Mouse (Mus musculus) kidney, postnatal 14 days (tissue): ENCODE measurements around the gene Agbl1.
A peak's percentile ranks its signal among the peaks of the same experiment; 100 is the strongest.

Experiments used
- DNase-seq: peaks from one replicate; pipeline ENCODE4 v3.0.0; 2022; ENCODE audit warnings: mixed read lengths

The Agbl1 gene

GRCm38 (mm10) chr7:76392296-76392940 lies 162.7 kb downstream of the Agbl1 start:
- DNase-seq = no peak

GRCm38 (mm10) chr7:76392941-76393817 lies 163.5 kb downstream of the Agbl1 start:
- DNase-seq = peak; percentile 72

DNA sequence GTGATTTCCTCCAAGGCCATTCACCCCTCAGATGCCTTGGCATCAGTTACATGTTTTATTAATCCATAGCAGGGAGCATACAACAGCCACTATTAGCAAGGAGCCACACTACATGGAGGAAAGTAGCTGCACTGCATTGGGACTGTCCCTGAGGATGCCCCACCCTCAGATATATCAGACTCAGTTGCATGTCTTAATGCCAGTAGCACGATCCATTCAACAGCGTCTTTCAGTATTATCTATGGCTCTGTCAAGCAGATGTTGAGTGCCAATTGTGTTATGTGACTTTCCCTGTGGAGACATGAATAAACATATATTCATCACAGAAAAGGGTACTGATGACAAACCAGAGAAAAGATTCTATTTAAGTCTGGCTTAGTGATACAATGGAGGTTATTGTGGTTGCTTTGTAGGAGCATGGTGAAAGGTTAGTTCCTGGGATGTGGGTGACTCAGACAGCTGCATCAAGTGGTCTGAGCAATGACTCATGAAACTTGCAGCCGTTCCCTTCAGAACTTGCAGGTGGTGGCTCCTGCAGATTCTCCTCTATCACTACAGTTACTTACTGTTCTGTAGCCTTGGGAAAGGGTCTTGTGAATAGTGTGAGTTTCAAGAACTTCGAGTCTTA lies 178.4 kb downstream of the Agbl1 start:
- no peak for DNase-seq

GRCm38 (mm10) chr7:76409020-76409419 lies 179.3 kb downstream of the Agbl1 start:
- DNase-seq = no peak

- DNase-seq = no peak
Observed at GRCm38 (mm10) chr7:76410403-76411180, 180.9 kb downstream of the Agbl1 start.

DNA sequence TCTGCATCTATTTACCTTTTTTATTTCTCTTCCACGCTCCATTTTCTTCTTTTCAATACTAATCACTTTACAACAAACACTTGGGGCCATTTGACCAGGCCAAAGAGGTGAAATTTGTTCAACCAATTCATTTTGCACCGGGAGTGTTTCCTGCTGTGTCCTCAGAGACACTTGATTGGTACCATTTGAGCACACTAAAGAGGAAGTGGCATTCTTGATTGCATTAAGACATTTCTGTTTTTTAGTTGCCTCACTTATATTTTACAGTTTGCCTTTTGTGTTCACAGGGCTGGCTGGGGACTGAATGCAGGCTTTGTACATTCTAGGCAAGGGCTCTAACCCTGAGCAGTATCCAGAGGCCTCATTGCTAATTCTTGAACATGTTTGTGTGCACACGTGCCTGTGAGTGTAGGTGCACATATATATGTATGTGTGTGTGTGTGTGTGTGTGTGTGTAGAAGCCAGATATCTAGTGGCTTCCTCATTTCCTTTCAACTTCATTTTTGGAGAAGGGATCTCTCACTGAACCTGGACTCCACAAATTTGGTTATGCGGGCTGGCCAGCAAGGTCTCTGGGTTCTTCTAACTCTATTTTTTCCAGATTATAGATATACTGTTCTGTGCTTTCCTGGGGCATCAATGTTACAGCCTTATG lies 182.4 kb downstream of the Agbl1 start:
- no peak for DNase-seq

DNA sequence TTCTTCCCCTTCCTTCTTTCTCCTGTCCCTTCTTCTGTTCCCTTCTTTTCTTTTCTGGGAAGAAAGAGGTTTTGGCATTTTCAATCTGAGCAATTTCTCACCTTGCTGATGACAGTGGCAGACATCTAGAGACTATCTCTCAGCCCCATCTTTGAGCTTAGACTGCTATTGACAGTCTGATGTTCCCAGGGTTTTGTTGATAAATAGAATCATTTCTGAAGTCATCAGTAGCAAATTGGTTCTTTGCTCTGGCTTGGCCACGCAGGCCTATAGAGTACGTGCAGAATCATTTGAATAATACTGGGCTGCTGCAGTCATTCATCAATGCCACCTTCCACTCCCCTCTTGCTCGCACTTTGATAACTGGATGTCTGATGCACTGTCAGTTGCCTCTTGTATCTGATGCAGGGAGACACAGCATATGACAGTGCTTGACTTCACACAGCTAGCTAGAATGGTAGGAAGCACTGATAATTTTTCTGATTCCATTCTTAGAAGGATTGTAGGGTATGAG lies 186.5 kb downstream of the Agbl1 start:
- no peak for DNase-seq

- DNase-seq = no peak
Observed at GRCm38 (mm10) chr7:76438581-76438980, 208.9 kb downstream of the Agbl1 start.

DNA sequence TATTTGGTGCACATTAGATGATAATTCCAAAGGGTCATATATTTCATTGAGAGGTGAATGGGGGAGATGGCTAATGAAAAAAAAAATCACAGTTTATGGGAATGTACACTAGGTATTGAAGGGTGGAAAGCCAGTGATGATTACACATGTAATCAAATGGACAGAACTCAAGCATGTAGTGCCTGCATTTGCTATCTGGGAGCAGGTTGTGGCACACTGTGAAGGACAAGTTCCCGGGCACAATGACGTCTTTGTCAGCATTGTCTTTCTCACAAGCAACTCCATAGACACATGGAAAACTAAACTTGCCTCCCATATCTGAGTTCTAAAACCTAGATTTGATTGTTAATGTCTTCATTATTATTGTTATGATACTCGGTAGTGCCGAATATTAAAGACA lies 209.3 kb downstream of the Agbl1 start:
- DNase-seq = no peak

GRCm38 (mm10) chr7:76462361-76463001 lies 232.8 kb downstream of the Agbl1 start:
- DNase-seq = no peak

- DNase-seq = no peak
Observed at GRCm38 (mm10) chr7:76466427-76466826, 236.7 kb downstream of the Agbl1 start.

GRCm38 (mm10) chr7:76474233-76474632 lies 244.5 kb downstream of the Agbl1 start:
- no peak for DNase-seq

DNA sequence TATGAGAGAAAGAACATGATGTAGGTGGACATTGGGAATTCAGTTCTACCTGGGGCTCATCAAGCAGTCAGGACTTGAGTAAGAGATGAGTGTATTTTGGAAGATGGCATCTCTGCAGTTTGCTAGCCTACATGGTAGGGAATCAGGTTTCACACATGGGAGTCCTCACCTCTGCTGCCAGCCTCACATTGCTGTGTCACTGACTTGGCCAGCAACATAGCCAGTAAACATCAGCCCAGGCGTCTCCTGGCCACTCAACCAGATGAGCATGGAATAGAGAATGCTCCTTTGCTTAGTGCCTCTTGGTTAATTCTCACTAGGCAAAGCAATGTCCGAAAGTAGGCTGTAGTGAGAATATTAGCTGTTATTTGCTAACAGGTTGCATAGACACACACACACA lies 255.9 kb downstream of the Agbl1 start:
- DNase-seq = no peak

DNA sequence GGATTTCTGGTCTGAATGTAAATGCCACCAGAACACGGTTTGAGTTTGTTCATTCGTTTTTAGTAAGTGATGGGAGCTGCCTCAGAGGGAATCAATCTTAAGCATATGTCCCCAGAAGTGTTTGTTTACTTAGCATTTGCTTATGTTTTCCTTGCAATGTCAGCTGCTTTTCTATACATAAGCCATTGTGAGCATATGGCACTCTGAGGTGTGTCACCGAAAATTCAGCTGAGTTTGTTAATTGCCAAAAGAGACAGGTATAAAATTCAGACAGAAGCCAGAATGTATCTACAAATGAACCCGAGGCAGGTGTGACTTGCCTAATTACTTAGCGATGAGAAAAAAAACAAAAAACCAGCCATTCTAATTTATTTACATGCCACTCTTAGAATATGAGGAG lies 257.8 kb downstream of the Agbl1 start:
- no peak for DNase-seq

DNA sequence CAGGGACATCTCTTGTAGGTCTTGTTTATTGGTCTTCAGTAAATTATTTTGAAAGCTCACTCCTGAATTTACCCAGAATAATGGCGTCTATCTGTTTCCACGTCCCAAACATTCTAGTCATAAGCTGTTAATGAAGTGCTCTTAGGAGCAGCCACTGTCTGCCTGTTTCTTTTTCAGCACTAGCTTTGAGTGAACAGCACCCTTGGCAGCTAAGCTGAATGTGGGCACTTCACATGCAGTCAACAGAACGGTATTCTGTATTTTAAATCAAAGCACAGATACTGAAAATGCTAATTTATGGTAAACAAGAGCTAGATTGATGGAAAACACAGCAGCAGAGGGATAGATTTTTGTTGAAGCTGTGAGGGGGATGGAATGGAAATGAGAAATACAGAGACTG lies 294.6 kb downstream of the Agbl1 start:
- peak; percentile 6 for DNase-seq

DNA sequence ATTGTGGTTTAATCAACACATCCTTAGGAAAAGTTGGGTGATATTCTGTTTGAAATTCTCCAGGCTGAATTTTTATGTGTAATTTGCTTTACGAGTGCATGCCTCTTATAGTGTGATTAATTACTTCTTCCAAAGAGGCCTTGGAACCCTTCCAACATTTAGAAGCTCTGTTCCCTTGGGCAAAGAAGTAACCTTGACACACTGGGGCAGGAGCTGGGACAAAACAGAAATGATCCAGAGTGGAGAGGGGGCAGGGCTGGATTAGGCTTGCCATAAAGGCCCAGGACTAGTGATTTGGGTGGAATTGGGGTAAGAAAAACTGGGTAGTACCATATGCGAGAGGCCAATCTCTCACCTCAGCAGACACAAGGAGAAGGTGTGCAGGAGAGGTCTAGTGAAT lies 316.8 kb downstream of the Agbl1 start:
- DNase-seq = peak; percentile 50

DNA sequence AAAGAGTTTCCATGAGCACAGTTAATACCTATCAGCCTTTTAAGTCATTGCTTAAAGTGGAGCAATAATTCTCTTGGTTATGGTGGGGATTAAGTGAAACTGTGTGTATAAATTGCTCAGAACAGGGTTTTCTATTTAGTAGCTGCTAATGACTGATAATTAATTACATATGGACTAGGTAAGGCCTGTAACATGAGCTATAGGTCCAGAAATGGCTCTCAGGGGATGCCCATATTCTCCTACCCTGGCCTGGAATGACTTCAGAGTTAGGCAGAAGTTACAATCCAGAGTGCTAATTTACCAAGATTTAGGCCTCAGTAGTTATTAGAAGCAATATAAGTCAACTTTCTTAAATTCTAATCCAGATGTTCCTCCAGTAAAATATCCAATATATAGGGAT lies 317.6 kb downstream of the Agbl1 start:
- no peak for DNase-seq

GRCm38 (mm10) chr7:76551860-76552259 lies 322.2 kb downstream of the Agbl1 start:
- DNase-seq = no peak

- peak; percentile 41 for DNase-seq
Observed at GRCm38 (mm10) chr7:76560564-76561258, 331.0 kb downstream of the Agbl1 start.

DNA sequence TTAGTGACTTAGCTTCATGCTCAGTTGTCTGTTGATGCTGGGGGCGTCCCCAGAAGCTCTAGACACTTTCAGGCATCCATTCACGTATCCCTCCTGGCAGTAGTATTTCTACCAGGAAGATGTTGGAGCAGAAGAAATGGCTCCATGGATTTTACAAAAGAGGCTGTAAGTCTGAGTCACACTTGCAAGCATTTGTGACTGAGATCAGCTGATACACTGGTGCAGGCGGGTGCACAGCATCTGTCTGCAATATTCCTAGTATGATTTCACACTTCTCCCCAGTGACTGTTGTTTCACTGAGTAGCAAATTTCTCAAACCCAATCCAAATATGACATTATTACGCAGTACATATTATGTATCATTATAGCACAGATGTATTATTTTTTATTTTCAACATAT lies 332.8 kb downstream of the Agbl1 start:
- no peak for DNase-seq

DNA sequence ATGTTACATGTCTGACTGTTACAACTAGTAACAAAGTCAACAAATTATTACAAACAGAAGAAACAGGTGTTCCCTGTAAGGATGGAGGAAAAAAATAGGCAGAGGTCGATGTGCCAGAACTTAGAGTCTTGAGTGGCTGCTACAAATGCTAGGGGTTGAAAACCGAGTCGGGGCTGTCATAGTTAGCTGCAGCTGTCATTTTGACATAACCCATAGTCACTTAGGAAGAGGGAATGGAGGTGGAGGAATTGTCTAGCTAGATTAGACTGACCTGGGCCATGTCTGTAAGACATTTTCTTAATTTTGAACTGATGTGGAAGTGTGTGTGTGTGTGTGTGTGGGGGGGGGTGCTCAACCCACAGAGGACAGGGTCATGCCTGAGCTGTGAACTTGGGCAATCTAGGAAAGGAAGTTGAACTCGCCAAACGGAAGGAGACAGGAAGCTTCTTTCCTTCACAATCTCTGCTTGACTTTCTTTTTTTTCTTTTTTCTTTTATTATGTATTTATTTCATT lies 364.9 kb downstream of the Agbl1 start:
- DNase-seq = no peak
